Mouse (Mus musculus): ENCODE data around the gene Cdkn2aipnl. TPM values are rescaled to one million over a fixed set of nuclear protein-coding genes. Genes with fewer than 3 reads are reported as not detected.

Cdkn2aipnl gene
- polyA plus RNA-seq, 1 experiment: 52.7 TPM

- TF ChIP-seq CTCF (IDR thresholded peaks at IDR 0.05; ENCODE audit: control insufficient read depth, insufficient read depth, insufficient read length) (no peak), MYOD1 (IDR thresholded peaks at IDR 0.05; ENCODE audit: control insufficient read depth, insufficient read length, low read depth) (no peak), CEBPB (IDR thresholded peaks at IDR 0.05; ENCODE audit: low read depth) (no peak), MAX (IDR thresholded peaks at IDR 0.05) (no peak)
- no peak overlapping the region for H3K4me3 ChIP-seq (ENCODE audit: insufficient read depth, poor library complexity, severe bottlenecking)
Measured at GRCm38 (mm10) chr11:52001861-52002260, 34.4 kb downstream of the Cdkn2aipnl start.

GRCm38 (mm10) chr11:52002842-52003504 is 35.5 kb downstream of the Cdkn2aipnl start:
- Histone ChIP-seq H3K79me2 (ENCODE audit: control insufficient read depth, insufficient read depth) (peaks cover 37% of the 10 kb centered on the region), H3K79me3 (ENCODE audit: low read depth) (peaks cover 20% of the 10 kb centered on the region), H3K4me3 (ENCODE audit: insufficient read depth, poor library complexity, severe bottlenecking) (peak overlapping the region; percentile 81), H3K27me3 (ENCODE audit: control insufficient read depth, insufficient read depth, insufficient read length) (no peaks in the 10 kb centered on the region), H3ac (ENCODE audit: control insufficient read depth, insufficient read length, low read depth) (no peak overlapping the region), H3K36me3 (ENCODE audit: control insufficient read depth, insufficient read depth) (peaks cover 2% of the 10 kb centered on the region)
- TF ChIP-seq MAX (IDR thresholded peaks at IDR 0.05) (no peak), FOSL1 (IDR thresholded peaks at IDR 0.05; ENCODE audit: insufficient read depth, low read length, poor library complexity, severe bottlenecking) (no peak), MYOD1 (IDR thresholded peaks at IDR 0.05; ENCODE audit: control insufficient read depth, insufficient read length, low read depth) (no peak)

More at GRCm38 (mm10) chr11:52001861-52002260, 34.4 kb downstream of the Cdkn2aipnl start:
- H3K79me3 ChIP-seq (ENCODE audit: low read depth): peaks cover 31% of the 10 kb centered on the region
- H3K36me3 ChIP-seq (ENCODE audit: control insufficient read depth, insufficient read depth): peaks cover 13% of the 10 kb centered on the region
- no peaks in the 10 kb centered on the region for H3K27me3 ChIP-seq (ENCODE audit: control insufficient read depth, insufficient read depth, insufficient read length)
- peaks cover 48% of the 10 kb centered on the region for H3K79me2 ChIP-seq (ENCODE audit: control insufficient read depth, insufficient read depth)
- H3ac ChIP-seq (ENCODE audit: control insufficient read depth, insufficient read length, low read depth): no peak overlapping the region

GRCm38 (mm10) chr11:52003505-52003771 is 36.0 kb downstream of the Cdkn2aipnl start:
- no peaks in the 10 kb centered on the region for H3K27me3 ChIP-seq (ENCODE audit: control insufficient read depth, insufficient read depth, insufficient read length)
- peaks cover 33% of the 10 kb centered on the region for H3K79me2 ChIP-seq (ENCODE audit: control insufficient read depth, insufficient read depth)
- peaks cover 15% of the 10 kb centered on the region for H3K79me3 ChIP-seq (ENCODE audit: low read depth)
- H3K36me3 ChIP-seq (ENCODE audit: control insufficient read depth, insufficient read depth): no peaks in the 10 kb centered on the region
- peak overlapping the region; percentile 81 for H3K4me3 ChIP-seq (ENCODE audit: insufficient read depth, poor library complexity, severe bottlenecking)
- TF ChIP-seq FOSL1 (IDR thresholded peaks at IDR 0.05; ENCODE audit: insufficient read depth, low read length, poor library complexity, severe bottlenecking): no peak
- TF ChIP-seq MYOD1 (IDR thresholded peaks at IDR 0.05; ENCODE audit: control insufficient read depth, insufficient read length, low read depth): no peak
- no peak for TF ChIP-seq CEBPB (IDR thresholded peaks at IDR 0.05; ENCODE audit: low read depth)
- no peak for TF ChIP-seq CTCF (IDR thresholded peaks at IDR 0.05; ENCODE audit: control insufficient read depth, insufficient read depth, insufficient read length)
- TF ChIP-seq MAX (IDR thresholded peaks at IDR 0.05): no peak
- no peak for TF ChIP-seq MYOG (IDR thresholded peaks at IDR 0.05; ENCODE audit: control insufficient read depth, extremely low read depth, insufficient read length)
- no peak for TF ChIP-seq USF1 (IDR thresholded peaks at IDR 0.05; ENCODE audit: low read depth)
- peak overlapping the region; percentile 65 for H3ac ChIP-seq (ENCODE audit: control insufficient read depth, insufficient read length, low read depth)

GRCm38 (mm10) chr11:52003772-52004528 is 36.5 kb downstream of the Cdkn2aipnl start, which contains the start of gene Cdkl3:
Gene Cdkl3, plus strand, starts transcription at chr11:52004221.
- peak within 1 kb of the TSS; percentile 79 for H3ac ChIP-seq (ENCODE audit: control insufficient read depth, insufficient read length, low read depth)
- H3K79me3 ChIP-seq (ENCODE audit: low read depth): peaks cover 10% of the 10 kb centered on the region
- no peaks in the 10 kb centered on the region for H3K36me3 ChIP-seq (ENCODE audit: control insufficient read depth, insufficient read depth)
- H3K79me2 ChIP-seq (ENCODE audit: control insufficient read depth, insufficient read depth): peaks cover 27% of the 10 kb centered on the region
- peak within 1 kb of the TSS; percentile 81 for H3K4me3 ChIP-seq (ENCODE audit: insufficient read depth, poor library complexity, severe bottlenecking)
- TF ChIP-seq MAX (IDR thresholded peaks at IDR 0.05) (peak; percentile 80), USF1 (IDR thresholded peaks at IDR 0.05; ENCODE audit: low read depth) (no peak), CEBPB (IDR thresholded peaks at IDR 0.05; ENCODE audit: low read depth) (no peak)
- H3K27me3 ChIP-seq (ENCODE audit: control insufficient read depth, insufficient read depth, insufficient read length): no peaks in the 10 kb centered on the region

- Histone ChIP-seq H3K36me3 (ENCODE audit: control insufficient read depth, insufficient read depth) (no peaks in the 10 kb centered on the region), H3K27me3 (ENCODE audit: control insufficient read depth, insufficient read depth, insufficient read length) (no peaks in the 10 kb centered on the region), H3K79me2 (ENCODE audit: control insufficient read depth, insufficient read depth) (peaks cover 13% of the 10 kb centered on the region), H3K4me3 (ENCODE audit: insufficient read depth, poor library complexity, severe bottlenecking) (no peak overlapping the region), H3K79me3 (ENCODE audit: low read depth) (no peaks in the 10 kb centered on the region), H3ac (ENCODE audit: control insufficient read depth, insufficient read length, low read depth) (no peak overlapping the region)
- TF ChIP-seq FOSL1 (IDR thresholded peaks at IDR 0.05; ENCODE audit: insufficient read depth, low read length, poor library complexity, severe bottlenecking): no peak
- no peak for TF ChIP-seq CEBPB (IDR thresholded peaks at IDR 0.05; ENCODE audit: low read depth)
- no peak for TF ChIP-seq MAX (IDR thresholded peaks at IDR 0.05)
- no peak for TF ChIP-seq USF1 (IDR thresholded peaks at IDR 0.05; ENCODE audit: low read depth)
- TF ChIP-seq MYOG (IDR thresholded peaks at IDR 0.05; ENCODE audit: control insufficient read depth, extremely low read depth, insufficient read length): no peak
- TF ChIP-seq MYOD1 (IDR thresholded peaks at IDR 0.05; ENCODE audit: control insufficient read depth, insufficient read length, low read depth): no peak
- no peak for TF ChIP-seq CTCF (IDR thresholded peaks at IDR 0.05; ENCODE audit: control insufficient read depth, insufficient read depth, insufficient read length)
Measured at GRCm38 (mm10) chr11:52005586-52005985, 38.1 kb downstream of the Cdkn2aipnl start.

GRCm38 (mm10) chr11:52011011-52011410 is 43.5 kb downstream of the Cdkn2aipnl start:
- peaks cover 7% of the 10 kb centered on the region for H3K36me3 ChIP-seq (ENCODE audit: control insufficient read depth, insufficient read depth)
- TF ChIP-seq CEBPB (IDR thresholded peaks at IDR 0.05; ENCODE audit: low read depth) (no peak), USF1 (IDR thresholded peaks at IDR 0.05; ENCODE audit: low read depth) (no peak), MYOG (IDR thresholded peaks at IDR 0.05; ENCODE audit: control insufficient read depth, extremely low read depth, insufficient read length) (no peak), CTCF (IDR thresholded peaks at IDR 0.05; ENCODE audit: control insufficient read depth, insufficient read depth, insufficient read length) (no peak)
- H3K27me3 ChIP-seq (ENCODE audit: control insufficient read depth, insufficient read depth, insufficient read length): no peaks in the 10 kb centered on the region
- no peak overlapping the region for H3ac ChIP-seq (ENCODE audit: control insufficient read depth, insufficient read length, low read depth)
- no peak overlapping the region for H3K4me3 ChIP-seq (ENCODE audit: insufficient read depth, poor library complexity, severe bottlenecking)
- H3K79me3 ChIP-seq (ENCODE audit: low read depth): no peaks in the 10 kb centered on the region
- H3K79me2 ChIP-seq (ENCODE audit: control insufficient read depth, insufficient read depth): no peaks in the 10 kb centered on the region

Data from C2C12 (cell line).